Mouse (Mus musculus) heart, adult 8-10 months (tissue): ENCODE data around the gene Zfp968. TPM values are rescaled to one million over a fixed set of nuclear protein-coding genes. Genes with fewer than 3 reads are reported as not detected.
"Not testable (repeated sequence)": the region's sequence is repeated elsewhere in the genome, so short reads cannot be mapped to it uniquely, and the experiment has no call there.

ENCODE experiments used
- DNase-seq: peaks from one replicate; pipeline ENCODE4 v3.0.0; 2022; ENCODE audit warnings: low spot score
- total RNA-seq, 4 experiments: library from RNA; stranded (reverse); gene quantifications; 2 replicates each; pipeline ENCODE4 v1.2.4; 2022

Zfp968 gene
- 10 to 100 TPM; 34.9 to 58.6 (median 47.9) TPM for total RNA-seq

- DNase-seq: not testable (repeated sequence)
Measured at GRCm38 (mm10) chr2:175372136-175372535, at the start of gene Zfp968. Gene Zfp968, plus strand, starts transcription at chr2:175372436.

- DNase-seq: not testable (repeated sequence)
Measured at GRCm38 (mm10) chr2:175338097-175338496, 34.1 kb upstream of the Zfp968 start, which contains the start of gene Gm4631. Gene Gm4631, minus strand, starts transcription at chr2:175338197.

Other genes starting within 250 kb of the Zfp968 start
- gene Gm14399, start 230.4 kb upstream of the Zfp968 start, total RNA-seq: 10 to 100 TPM in 2 of 4 experiments, 1 to 10 TPM in 2; 8.7 to 10.7 (median 9.8) TPM
- under 1 TPM; 0.23 to 1.00 (median 0.47) TPM for gene Gm14443, start 196.6 kb upstream of the Zfp968 start, total RNA-seq
- gene Gm14391, start 165.5 kb upstream of the Zfp968 start, total RNA-seq: 10 to 100 TPM; 63.4 to 73.1 (median 66.0) TPM
- gene Gm14440, start 97.3 kb upstream of the Zfp968 start, total RNA-seq: 10 to 100 TPM in 1 of 4 experiments, 1 to 10 TPM in 2, not detected in 1; 7.8 to 14.3 (median 8.5) TPM
- 10 to 100 TPM; 41.7 to 51.9 (median 45.0) TPM for gene Gm4631, start 34.2 kb upstream of the Zfp968 start, total RNA-seq
- 1 to 10 TPM; 1.1 to 4.6 (median 1.7) TPM for gene Gm4724, start 63.4 kb downstream of the Zfp968 start, total RNA-seq
- gene Zfp965, start 97.5 kb downstream of the Zfp968 start, total RNA-seq: 10 to 100 TPM in 1 of 4 experiments, 1 to 10 TPM in 3; 5.3 to 12.3 (median 6.0) TPM